Mouse (Mus musculus) heart, postnatal 0 days (tissue): ENCODE measurements around the gene Rab5c. TPM values are rescaled to one million over a fixed set of nuclear protein-coding genes. Genes with fewer than 3 reads are reported as not detected.

Experiments used
- ATAC-seq: fragments of 200-750 bp; cut with Nextera tagmentation; 2 replicates; pipeline ENCODE4 v1.8.0; 2017; ENCODE audit warnings: low read depth, moderate number of reproducible peaks, moderate library complexity; ENCODE audit not compliant: insufficient read depth
- DNase-seq: peaks from one replicate; pipeline ENCODE4 v3.0.0-alpha.2; 2016; ENCODE audit warnings: low spot score
- H3K27ac ChIP-seq: fragments of 300-500 bp; sonication (generic); 2 replicates; pipeline ENCODE4 v1.5.1; 2014; ENCODE audit warnings: low read depth, mild to moderate bottlenecking
- H3K27me3 ChIP-seq: fragments of 300-500 bp; sonication (generic); 2 replicates; pipeline ENCODE4 v1.6.1; 2014; ENCODE audit warnings: low read length, mixed read lengths; ENCODE audit not compliant: control insufficient read depth, insufficient read depth
- H3K36me3 ChIP-seq: fragments of 300-500 bp; sonication (generic); replicated peaks from 2 replicates; pipeline ENCODE4 v1.6.1; 2014; ENCODE audit warnings: low read length, mixed read lengths; ENCODE audit not compliant: control insufficient read depth, insufficient read depth
- H3K4me1 ChIP-seq: fragments of 300-500 bp; sonication (generic); 2 replicates; pipeline ENCODE4 v1.6.1; 2014; ENCODE audit warnings: antibody characterized with exemption; ENCODE audit not compliant: control insufficient read depth, insufficient read depth
- H3K4me2 ChIP-seq: fragments of 300-500 bp; sonication (generic); 2 replicates; pipeline ENCODE4 v1.6.1; 2014; ENCODE audit warnings: low read depth, mild to moderate bottlenecking, low read length, moderate library complexity
- H3K4me3 ChIP-seq: fragments of 300-500 bp; sonication (generic); 2 replicates; pipeline ENCODE4 v1.5.1; 2014; ENCODE audit warnings: low read depth, low read length
- H3K9ac ChIP-seq: fragments of 300-500 bp; sonication (generic); replicated peaks from 2 replicates; pipeline ENCODE4 v1.6.1; 2014; ENCODE audit warnings: low read depth, low read length, mixed read lengths
- H3K9me3 ChIP-seq: fragments of 300-500 bp; sonication (generic); replicated peaks from 2 replicates; pipeline ENCODE4 v1.6.1; 2016; ENCODE audit warnings: low read length; ENCODE audit not compliant: control insufficient read depth
- CTCF ChIP-seq: IDR thresholded peaks from 2 replicates; pipeline ENCODE4 v1.5.1; 2016; ENCODE audit warnings: antibody characterized with exemption, control low read depth, low read depth
- EP300 ChIP-seq: IDR thresholded peaks from 2 replicates; pipeline ENCODE4 v1.6.1; 2016; ENCODE audit warnings: antibody characterized with exemption, low read depth
- WGBS: fragments of 180-500 bp; shearing (Covaris S2); extraction: QIAGEN DNeasy Blood & Tissue Kit; methylation state at CpG from one replicate; pipeline ENCODE4 v1.1.7; 2014; 5-methylcytosine and 5-hydroxymethylcytosine counted together
- polyA plus RNA-seq: library from polyadenylated mRNA; unstranded; fragments of >200 nt; fragmentation: Nextera tagmentation; extraction: Ambion mirVana; gene quantifications from 2 replicates; pipeline ENCODE4 v1.2.1, GENCODE M21; 2015
- total RNA-seq: library from RNA; depleted of rRNA; stranded (reverse); fragments of >200 nt; gene quantifications from 2 replicates; pipeline ENCODE4 v1.2.3, GENCODE M21; 2014; ENCODE audit warnings: low replicate concordance

Gene Rab5c
- total and polyA plus RNA-seq, 2 experiments from 2014 or later, result 11.0 to 117 TPM

DNA sequence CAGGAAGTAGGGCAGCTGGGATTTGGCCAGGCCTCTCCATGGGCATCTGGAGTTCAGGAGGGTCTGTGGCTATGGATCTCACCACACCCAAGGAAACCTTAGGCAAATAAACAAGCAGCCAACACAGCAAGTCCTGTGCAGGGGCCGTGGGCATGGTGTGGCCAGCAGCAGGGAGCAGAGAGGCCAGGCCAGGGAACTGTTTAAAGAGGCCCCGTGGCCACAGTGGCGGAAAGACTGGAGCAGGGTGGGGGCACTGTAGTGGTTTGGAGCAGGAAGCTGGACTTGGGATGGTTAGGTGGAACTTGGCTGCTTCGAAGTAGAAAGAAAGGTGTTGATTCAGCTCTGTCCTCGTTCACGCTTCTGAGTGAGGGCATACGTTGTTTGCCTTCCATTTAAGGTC lies 50.8 kb downstream of the Rab5c start:
- no peak overlapping the region for H3K9ac ChIP-seq
- H3K4me2 ChIP-seq, result no peak overlapping the region
- ATAC-seq, result no peak
- no peak overlapping the region for H3K4me3 ChIP-seq
- TF ChIP-seq CTCF (no peak), EP300 (no peak)
- no peak for DNase-seq
- peaks cover under 1% of the 10 kb centered on the region for H3K4me1 ChIP-seq
- no peaks in the 10 kb centered on the region for H3K9me3 ChIP-seq
- no peaks in the 10 kb centered on the region for H3K36me3 ChIP-seq
- H3K27ac ChIP-seq, result no peak overlapping the region
- WGBS, result 73% methylated on average over 7 of the region's 7 CpGs
- peaks cover 16% of the 10 kb centered on the region for H3K27me3 ChIP-seq

DNA sequence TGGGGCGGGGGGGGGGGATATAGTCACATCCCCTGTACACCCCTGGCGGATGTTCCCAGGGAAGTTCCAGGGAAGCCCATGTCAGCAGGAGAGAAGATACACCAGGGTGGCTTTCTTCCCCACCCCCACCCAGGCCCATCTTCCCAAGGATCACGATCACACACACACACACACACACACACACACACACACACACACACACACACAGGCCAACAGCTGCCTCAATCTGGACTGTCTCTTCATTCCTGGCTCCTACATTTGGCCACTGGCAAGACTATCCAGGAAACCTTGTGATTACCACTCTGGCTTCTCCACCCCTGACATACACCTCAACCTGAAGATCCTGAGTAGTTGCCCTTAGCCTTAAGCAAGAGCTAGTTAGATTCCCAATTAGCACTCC lies 52.6 kb downstream of the Rab5c start:
- 75% methylated on average over 2 of the region's 3 CpGs for WGBS
- DNase-seq, result no peak

DNA sequence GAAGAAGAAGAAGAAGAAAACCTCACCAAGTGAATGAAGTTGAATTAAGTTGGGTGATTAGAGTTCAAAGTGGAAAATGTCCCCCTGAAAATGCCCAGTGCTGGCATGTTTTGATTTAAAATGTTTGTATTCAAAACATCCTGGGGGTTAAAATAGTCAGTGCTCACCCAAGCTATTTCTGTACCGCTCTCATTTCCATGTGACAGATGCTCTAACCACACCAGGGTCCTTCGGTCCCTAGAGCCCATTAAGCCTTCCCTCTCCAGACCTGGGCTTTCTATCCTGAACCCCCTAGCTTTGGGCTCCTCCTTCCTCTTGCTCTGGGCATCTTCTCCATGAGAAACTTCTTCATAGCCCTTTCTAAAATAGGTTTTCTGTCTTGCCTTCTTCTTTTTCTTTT lies 53.9 kb downstream of the Rab5c start:
- no peak for DNase-seq
- ATAC-seq, result no peak
- Histone ChIP-seq H3K27ac (no peak overlapping the region), H3K4me1 (no peaks in the 10 kb centered on the region), H3K36me3 (no peaks in the 10 kb centered on the region), H3K4me2 (no peak overlapping the region), H3K9me3 (no peaks in the 10 kb centered on the region), H3K27me3 (0 out of 2 replicates have a peak, but pooled peaks cover 4% of the 10 kb centered on the region), H3K9ac (no peak overlapping the region), H3K4me3 (no peak overlapping the region)
- WGBS, result 41% methylated on average over 2 of the region's 2 CpGs
- TF ChIP-seq CTCF, result no peak
- TF ChIP-seq EP300, result no peak

More for the DNA sequence above, 52.6 kb downstream of the Rab5c start:
- no peak overlapping the region for H3K9ac ChIP-seq
- H3K4me2 ChIP-seq, result no peak overlapping the region
- peaks cover 5% of the 10 kb centered on the region; the same call in 1 of the 2 replicates for H3K27me3 ChIP-seq
- no peaks in the 10 kb centered on the region for H3K36me3 ChIP-seq
- H3K9me3 ChIP-seq, result no peaks in the 10 kb centered on the region
- H3K4me1 ChIP-seq, result no peaks in the 10 kb centered on the region
- H3K4me3 ChIP-seq, result no peak overlapping the region
- TF ChIP-seq EP300 (no peak), CTCF (no peak)
- no peak for ATAC-seq
- no peak overlapping the region for H3K27ac ChIP-seq

DNA sequence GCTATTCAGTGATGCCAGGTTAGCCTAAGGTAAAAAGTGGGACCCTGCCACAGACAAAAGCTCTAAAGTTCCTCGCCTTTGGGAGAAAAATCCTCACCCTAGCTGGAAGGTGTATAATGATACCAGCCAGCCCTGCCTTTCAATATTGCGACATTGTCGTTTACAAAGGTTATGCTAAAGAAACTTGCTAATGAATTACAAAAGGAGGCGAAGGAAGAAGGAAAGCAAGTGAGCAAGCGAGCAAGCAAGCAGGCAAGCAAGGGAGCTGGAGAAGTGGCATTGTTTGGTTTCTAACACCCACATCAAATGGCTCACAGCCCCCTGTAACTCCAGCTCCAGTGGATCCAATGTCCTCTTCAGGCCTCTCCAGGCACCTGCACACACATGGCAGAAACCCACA lies 55.5 kb downstream of the Rab5c start:
- H3K4me2 ChIP-seq, result no peak overlapping the region
- H3K36me3 ChIP-seq, result no peaks in the 10 kb centered on the region
- DNase-seq (no peak), ATAC-seq (no peak)
- H3K9me3 ChIP-seq, result no peaks in the 10 kb centered on the region
- H3K9ac ChIP-seq, result no peak overlapping the region
- TF ChIP-seq CTCF (no peak), EP300 (no peak)
- 0 out of 2 replicates have a peak, but pooled peaks cover 4% of the 10 kb centered on the region for H3K27me3 ChIP-seq
- no peak overlapping the region for H3K27ac ChIP-seq
- 88% methylated on average over 5 of the region's 5 CpGs for WGBS
- H3K4me3 ChIP-seq, result no peak overlapping the region
- no peaks in the 10 kb centered on the region for H3K4me1 ChIP-seq

DNA sequence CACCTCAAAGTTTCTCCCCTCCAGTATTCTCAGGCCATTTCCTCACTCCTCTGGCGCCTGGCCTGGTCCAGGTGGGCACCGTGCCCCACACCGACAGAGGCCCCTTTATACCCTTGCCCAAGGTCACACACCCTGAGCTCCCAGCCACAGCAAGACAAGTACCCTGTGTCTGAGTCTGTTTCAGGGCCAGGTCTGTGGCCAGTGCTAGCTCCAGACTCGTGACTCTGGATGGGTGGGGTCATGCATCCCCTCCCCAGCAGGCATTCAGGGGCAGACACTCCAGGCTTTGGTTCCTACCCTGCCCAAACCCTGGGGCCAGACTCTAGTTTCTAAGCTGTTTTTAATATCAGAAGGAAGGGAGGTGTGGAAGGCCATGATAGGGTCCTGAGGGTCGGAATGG lies 56.2 kb downstream of the Rab5c start:
- H3K4me2 ChIP-seq, result no peak overlapping the region
- DNase-seq, result no peak
- H3K36me3 ChIP-seq, result no peaks in the 10 kb centered on the region
- H3K4me1 ChIP-seq, result no peaks in the 10 kb centered on the region
- no peak overlapping the region for H3K9ac ChIP-seq
- H3K27me3 ChIP-seq, result 0 out of 2 replicates have a peak, but pooled peaks cover 4% of the 10 kb centered on the region
- WGBS, result 61% methylated on average over 5 of the region's 5 CpGs
- H3K9me3 ChIP-seq, result no peaks in the 10 kb centered on the region
- TF ChIP-seq CTCF (no peak), EP300 (no peak)
- no peak overlapping the region for H3K27ac ChIP-seq
- no peak for ATAC-seq
- no peak overlapping the region for H3K4me3 ChIP-seq

DNA sequence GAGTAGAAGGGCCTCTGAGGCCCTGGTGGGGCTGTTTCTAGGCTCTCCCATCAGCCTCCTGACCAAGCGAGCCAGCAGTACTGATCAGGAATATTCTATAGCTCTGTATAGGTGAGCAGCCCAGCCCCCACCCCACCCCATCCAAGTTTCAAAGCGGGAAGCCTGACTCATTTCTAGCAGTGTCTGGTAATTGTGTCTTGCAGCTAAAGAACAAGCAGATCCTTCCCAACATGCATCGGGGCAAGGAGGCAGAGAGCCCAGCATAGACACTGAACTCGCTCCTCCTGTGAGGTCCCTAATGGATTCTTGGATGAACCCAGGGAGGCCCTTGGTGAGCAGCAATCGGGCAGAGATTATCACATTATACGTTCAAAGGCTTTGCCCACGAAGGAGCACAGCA lies 60.2 kb downstream of the Rab5c start:
- H3K4me2 ChIP-seq, result no peak overlapping the region
- H3K27me3 ChIP-seq, result no peaks in the 10 kb centered on the region
- TF ChIP-seq EP300, result no peak
- no peak for TF ChIP-seq CTCF
- H3K27ac ChIP-seq, result no peak overlapping the region
- H3K4me1 ChIP-seq, result no peaks in the 10 kb centered on the region
- H3K36me3 ChIP-seq, result no peaks in the 10 kb centered on the region
- H3K9ac ChIP-seq, result no peak overlapping the region
- 42% methylated on average over 7 of the region's 7 CpGs for WGBS
- H3K9me3 ChIP-seq, result no peaks in the 10 kb centered on the region
- DNase-seq (no peak), ATAC-seq (no peak)
- H3K4me3 ChIP-seq, result no peak overlapping the region
